Mouse (Mus musculus) midbrain, postnatal 0 days (tissue): ENCODE data around the gene Ly6g5b. TPM values are rescaled to one million over a fixed set of nuclear protein-coding genes. Genes with fewer than 3 reads are reported as not detected.
"Not testable (repeated sequence)": the region's sequence is repeated elsewhere in the genome, so short reads cannot be mapped to it uniquely, and the experiment has no call there.

ENCODE experiments used
- ATAC-seq: fragments of 200-750 bp; cut with Nextera tagmentation; 2 replicates; pipeline ENCODE4 v1.8.0; 2017; ENCODE audit warnings: moderate number of reproducible peaks, mild to moderate bottlenecking, moderate TSS enrichment, moderate library complexity; ENCODE audit not compliant: low FRiP score
- DNase-seq: peaks from one replicate; pipeline ENCODE4 v3.0.0-alpha.2; 2015; ENCODE audit warnings: low spot score
- H3K27ac ChIP-seq: fragments of 300-500 bp; sonication (generic); 2 replicates; pipeline ENCODE4 v1.5.1; 2014; ENCODE audit warnings: low read depth, mild to moderate bottlenecking, low read length, mixed read lengths
- H3K27me3 ChIP-seq: fragments of 300-500 bp; sonication (generic); 2 replicates; pipeline ENCODE4 v1.6.1; 2014; ENCODE audit warnings: low read length, control low read depth, mixed read lengths; ENCODE audit not compliant: insufficient read depth
- H3K36me3 ChIP-seq: fragments of 300-500 bp; sonication (generic); 2 replicates; pipeline ENCODE4 v1.6.1; 2014; ENCODE audit warnings: low read length, control low read depth, mixed read lengths; ENCODE audit not compliant: insufficient read depth
- H3K4me1 ChIP-seq: fragments of 300-500 bp; sonication (generic); 2 replicates; pipeline ENCODE4 v1.6.1; 2014; ENCODE audit warnings: mild to moderate bottlenecking, control low read depth, antibody characterized with exemption, low read length, mixed read lengths; ENCODE audit not compliant: insufficient read depth
- H3K4me2 ChIP-seq: fragments of 300-500 bp; sonication (generic); 2 replicates; pipeline ENCODE4 v1.6.1; 2014; ENCODE audit warnings: low read depth, mild to moderate bottlenecking, low read length, mixed read lengths; ENCODE audit not compliant: poor library complexity, severe bottlenecking
- H3K4me3 ChIP-seq: fragments of 300-500 bp; sonication (generic); 2 replicates; pipeline ENCODE4 v1.5.1; 2014; ENCODE audit warnings: low read depth, mild to moderate bottlenecking, low read length, moderate library complexity
- H3K9ac ChIP-seq: fragments of 300-500 bp; sonication (generic); replicated peaks from 2 replicates; pipeline ENCODE4 v1.6.1; 2014; ENCODE audit warnings: mild to moderate bottlenecking, low read length, moderate library complexity, mixed read lengths; ENCODE audit not compliant: poor library complexity, severe bottlenecking
- H3K9me3 ChIP-seq: fragments of 300-500 bp; sonication (generic); 2 replicates; pipeline ENCODE4 v1.6.1; 2016; ENCODE audit warnings: low read length, control low read depth
- CTCF ChIP-seq: IDR thresholded peaks from 2 replicates; pipeline ENCODE4 v1.5.1; 2016; ENCODE audit warnings: antibody characterized with exemption, mild to moderate bottlenecking
- WGBS: fragments of 180-500 bp; shearing (Covaris S2); extraction: QIAGEN DNeasy Blood & Tissue Kit; methylation state at CpG from one replicate; pipeline ENCODE4 v1.1.7; 2014; 5-methylcytosine and 5-hydroxymethylcytosine counted together
- polyA plus RNA-seq: library from polyadenylated mRNA; unstranded; fragments of >200 nt; fragmentation: Nextera tagmentation; extraction: Ambion mirVana; gene quantifications from 2 replicates; pipeline ENCODE4 v1.2.1, GENCODE M21; 2015
- total RNA-seq: library from RNA; depleted of rRNA; stranded (reverse); fragments of >200 nt; gene quantifications from 2 replicates; pipeline ENCODE4 v1.2.3, GENCODE M21; 2014

The Ly6g5b gene
- total and polyA plus RNA-seq, 2 experiments from 2014 or later = 0.99 to 1.8 TPM

- H3K9ac ChIP-seq = no peak overlapping the region
- ATAC-seq = no peak
- no peak overlapping the region for H3K4me3 ChIP-seq
- no peaks in the 10 kb centered on the region for H3K9me3 ChIP-seq
- H3K27ac ChIP-seq = no peak overlapping the region
- no peak overlapping the region for H3K4me2 ChIP-seq
- no peak for DNase-seq
- 0 out of 2 replicates have a peak, but pooled peaks cover 7% of the 10 kb centered on the region for H3K36me3 ChIP-seq
- no peak for TF ChIP-seq CTCF
- no peaks in the 10 kb centered on the region for H3K27me3 ChIP-seq
- WGBS = 89% methylated on average over 8 of the region's 8 CpGs
- H3K4me1 ChIP-seq = peaks cover 13% of the 10 kb centered on the region
Observed at GRCm38 (mm10) chr17:35131038-35131437, 15.8 kb upstream of the Ly6g5b start.

DNA sequence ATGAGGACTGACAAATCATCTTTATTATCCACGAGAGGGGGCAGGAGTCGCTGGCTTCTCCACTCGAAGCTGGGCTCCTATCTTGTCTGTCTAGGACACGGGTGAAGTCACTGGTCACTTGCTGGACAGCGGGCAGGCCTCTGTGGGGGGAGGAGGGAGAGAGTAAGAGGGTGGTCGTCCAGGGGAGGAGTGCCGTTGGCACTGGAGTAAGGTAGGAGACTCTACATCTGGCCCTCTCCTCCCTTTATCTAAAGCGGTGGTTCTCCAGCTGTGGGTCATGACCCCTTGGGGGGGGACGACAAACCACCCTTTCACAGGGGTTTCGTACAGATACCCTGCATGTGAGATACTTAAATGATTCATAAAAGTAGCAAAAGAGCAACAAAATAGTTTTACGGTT is 13.8 kb upstream of the Ly6g5b start:
- Histone ChIP-seq H3K9me3 (no peaks in the 10 kb centered on the region), H3K9ac (no peak overlapping the region), H3K27me3 (no peaks in the 10 kb centered on the region), H3K27ac (no peak overlapping the region), H3K4me1 (peaks cover 13% of the 10 kb centered on the region), H3K4me3 (no peak overlapping the region), H3K36me3 (peaks cover 13% of the 10 kb centered on the region), H3K4me2 (no peak overlapping the region)
- no peak for ATAC-seq
- 68% methylated on average over 11 of the region's 11 CpGs for WGBS
- TF ChIP-seq CTCF = no peak
- DNase-seq = no peak

- ATAC-seq (no peak), DNase-seq (no peak)
- Histone ChIP-seq H3K9me3 (no peaks in the 10 kb centered on the region), H3K4me3 (peak overlapping the region; percentile 69), H3K27ac (no peak overlapping the region; the same call in 1 of the 2 replicates), H3K4me2 (peak overlapping the region; percentile 88), H3K4me1 (peaks cover 13% of the 10 kb centered on the region), H3K9ac (peak overlapping the region; percentile 84), H3K27me3 (no peaks in the 10 kb centered on the region), H3K36me3 (peaks cover 13% of the 10 kb centered on the region)
- no peak for TF ChIP-seq CTCF
- 68% methylated on average over 13 of the region's 13 CpGs for WGBS
Observed at GRCm38 (mm10) chr17:35127017-35127416, 11.8 kb upstream of the Ly6g5b start.

GRCm38 (mm10) chr17:35126206-35126611 is 11.0 kb upstream of the Ly6g5b start, which contains the start of gene D17H6S53E:
D17H6S53E (plus strand) TSS chr17:35126373.
- no peak for TF ChIP-seq CTCF
- Histone ChIP-seq H3K27ac (peak within 1 kb of the TSS; percentile 80), H3K27me3 (no peaks in the 10 kb centered on the region), H3K4me3 (peak within 1 kb of the TSS; percentile 69), H3K9ac (peak within 1 kb of the TSS; percentile 84), H3K4me1 (peaks cover 13% of the 10 kb centered on the region), H3K4me2 (peak within 1 kb of the TSS; percentile 88), H3K36me3 (peaks cover 13% of the 10 kb centered on the region), H3K9me3 (no peaks in the 10 kb centered on the region)
- ATAC-seq (peak; percentile 22; the same call in 1 of the 2 replicates), DNase-seq (peak; percentile 74)
- WGBS = under 1% methylated on average over 36 of the region's 36 CpGs

- H3K9me3 ChIP-seq = no peaks in the 10 kb centered on the region
- 25% methylated on average over 6 of the region's 6 CpGs for WGBS
Observed at GRCm38 (mm10) chr17:35125578-35125977, 10.3 kb upstream of the Ly6g5b start.

DNA sequence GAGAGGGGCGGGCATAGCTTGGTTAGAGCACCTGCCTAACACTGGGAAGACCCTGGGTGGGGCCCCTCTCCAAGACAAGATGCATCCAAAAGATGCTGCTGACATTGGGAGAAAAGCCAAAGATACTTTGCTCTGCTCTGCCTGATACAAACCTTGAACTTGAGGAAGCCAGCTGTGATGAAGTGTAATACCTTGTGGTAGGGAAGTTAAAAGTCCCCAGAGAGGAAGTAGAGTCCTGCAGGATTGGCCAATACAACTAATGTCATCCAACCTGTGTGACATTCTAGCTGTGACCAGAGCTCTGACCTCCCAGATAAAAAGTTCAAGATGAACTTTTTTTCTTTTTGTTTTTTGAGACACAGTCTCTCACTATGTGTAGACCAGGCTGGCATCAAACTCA is 9.9 kb upstream of the Ly6g5b start:
- DNase-seq (no peak), ATAC-seq (no peak)
- no peak for TF ChIP-seq CTCF
- Histone ChIP-seq H3K4me1 (peaks cover 13% of the 10 kb centered on the region), H3K36me3 (peaks cover 10% of the 10 kb centered on the region), H3K27me3 (no peaks in the 10 kb centered on the region), H3K4me3 (no peak overlapping the region), H3K4me2 (no peak overlapping the region), H3K9me3 (no peaks in the 10 kb centered on the region), H3K9ac (no peak overlapping the region; the same call in 1 of the 2 replicates), H3K27ac (no peak overlapping the region)
- 96% methylated on average over 1 of the region's 1 CpGs for WGBS

More at GRCm38 (mm10) chr17:35125578-35125977, 10.3 kb upstream of the Ly6g5b start:
- H3K36me3 ChIP-seq = peaks cover 13% of the 10 kb centered on the region
- peak overlapping the region; percentile 88 for H3K4me2 ChIP-seq
- no peak for DNase-seq
- no peak for TF ChIP-seq CTCF
- no peak for ATAC-seq
- no peaks in the 10 kb centered on the region for H3K27me3 ChIP-seq
- H3K4me1 ChIP-seq = peaks cover 13% of the 10 kb centered on the region
- H3K4me3 ChIP-seq = peak overlapping the region; percentile 69
- H3K9ac ChIP-seq = peak overlapping the region; percentile 84
- H3K27ac ChIP-seq = no peak overlapping the region; the same call in 1 of the 2 replicates

DNA sequence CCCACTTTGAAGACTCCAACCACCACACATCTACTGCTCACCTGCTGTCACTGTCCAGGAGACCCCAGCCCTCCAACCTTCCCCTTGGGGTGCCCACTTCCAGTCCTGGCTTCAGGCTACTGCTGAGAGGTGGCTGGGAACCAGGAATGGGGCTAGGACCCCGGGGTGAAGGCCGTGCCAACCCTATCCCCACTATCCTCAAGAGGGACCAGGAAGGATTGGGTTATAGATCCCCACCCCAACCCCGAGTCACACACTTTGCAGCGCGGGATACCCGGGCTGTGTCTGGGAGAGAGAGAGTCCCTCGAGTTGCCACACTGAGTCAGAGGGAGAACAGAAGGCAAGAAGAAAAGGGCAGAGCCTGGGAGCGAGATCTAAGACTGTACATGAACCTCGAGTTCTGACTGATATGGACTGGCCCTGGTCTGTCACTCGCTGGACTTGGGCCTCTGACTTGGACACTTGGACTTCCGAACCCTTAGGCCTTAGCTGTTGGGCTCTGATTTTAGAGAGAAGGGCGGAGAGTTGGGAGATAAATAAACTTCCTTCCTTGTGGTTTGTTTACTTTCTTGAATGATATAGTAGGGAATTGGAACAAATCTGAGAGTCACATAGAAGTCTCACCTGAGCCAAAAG is 9.2 kb upstream of the Ly6g5b start:
- H3K4me2 ChIP-seq, H3K9ac ChIP-seq, H3K27ac ChIP-seq, H3K9me3 ChIP-seq, H3K4me3 ChIP-seq, ATAC-seq, DNase-seq, H3K36me3 ChIP-seq, H3K27me3 ChIP-seq: not testable (repeated sequence)
- peaks cover 13% of the 10 kb centered on the region for H3K4me1 ChIP-seq
- WGBS = 96% methylated on average over 12 of the region's 12 CpGs

GRCm38 (mm10) chr17:35123287-35123686 is 8.1 kb upstream of the Ly6g5b start:
- not testable (repeated sequence) for H3K4me3 ChIP-seq, H3K4me2 ChIP-seq, DNase-seq, H3K27me3 ChIP-seq, H3K9me3 ChIP-seq, H3K9ac ChIP-seq, H3K27ac ChIP-seq, ATAC-seq
- WGBS = 95% methylated on average over 9 of the region's 9 CpGs
- Histone ChIP-seq H3K36me3 (peaks cover 13% of the 10 kb centered on the region), H3K4me1 (peaks cover 13% of the 10 kb centered on the region)
